Mouse (Mus musculus) left cerebral cortex, adult 2 months (tissue): ENCODE data around the gene Lhfp. TPM values are rescaled to one million over a fixed set of nuclear protein-coding genes. Genes with fewer than 3 reads are reported as not detected.

Experiments
- DNase-seq, 2 experiments: peaks; one replicate each; pipeline ENCODE4 v3.0.0; 2021 to 2022; ENCODE audit warnings: low spot score in 2 of 2, mixed read lengths in 1 of 2; ENCODE audit errors: extremely low spot score in 1 of 2
- H3K27ac ChIP-seq: fragments of 200-600 bp; 2 replicates; pipeline ENCODE4 v1.8.1; 2022
- H3K4me3 ChIP-seq: fragments of 200-600 bp; 2 replicates; pipeline ENCODE4 v1.8.1; 2022
- CTCF ChIP-seq: fragments of 200-600 bp; IDR thresholded peaks from 2 replicates; pipeline ENCODE4 v1.8.1; 2022; ENCODE audit warnings: antibody characterized with exemption, mild to moderate bottlenecking, moderate library complexity
- intact Hi-C: fragments of 180-260 bp; cut with DNase I; formaldehyde crosslinking; loops from one replicate; pipeline ENCODE4 v1.15.1; 2025
- total RNA-seq, 2 experiments: library from RNA; stranded (reverse); gene quantifications; 2 replicates each; pipeline ENCODE4 v1.2.3; 2021

Lhfp gene
- total RNA-seq, 2 experiments from 2014 or later, result 32.9 to 34.4 TPM

DNA sequence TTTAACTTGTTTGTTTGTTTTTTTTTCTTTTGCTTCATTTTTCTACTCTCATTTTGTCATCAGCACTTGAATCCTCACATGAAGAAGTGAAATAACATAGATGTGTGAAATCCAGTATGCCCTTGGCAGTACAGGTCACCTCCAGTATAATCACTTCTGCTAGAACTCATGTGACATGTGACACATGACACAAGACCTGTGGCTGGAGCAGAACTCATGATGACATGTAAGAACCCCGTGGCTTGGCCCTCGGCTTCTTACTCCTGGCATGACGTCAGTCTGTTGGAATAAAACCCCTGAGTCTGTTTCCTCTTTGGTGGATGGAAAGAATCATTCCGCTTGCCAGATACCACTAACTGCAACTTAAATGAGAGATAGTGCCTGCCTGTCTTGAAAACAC lies 14.0 kb upstream of the Lhfp start:
- no peak for TF ChIP-seq CTCF
- H3K4me3 ChIP-seq, result no peak overlapping the region
- H3K27ac ChIP-seq, result no peak overlapping the region
- intact Hi-C loops, result no loop called here
- DNase-seq, result no peak

DNA sequence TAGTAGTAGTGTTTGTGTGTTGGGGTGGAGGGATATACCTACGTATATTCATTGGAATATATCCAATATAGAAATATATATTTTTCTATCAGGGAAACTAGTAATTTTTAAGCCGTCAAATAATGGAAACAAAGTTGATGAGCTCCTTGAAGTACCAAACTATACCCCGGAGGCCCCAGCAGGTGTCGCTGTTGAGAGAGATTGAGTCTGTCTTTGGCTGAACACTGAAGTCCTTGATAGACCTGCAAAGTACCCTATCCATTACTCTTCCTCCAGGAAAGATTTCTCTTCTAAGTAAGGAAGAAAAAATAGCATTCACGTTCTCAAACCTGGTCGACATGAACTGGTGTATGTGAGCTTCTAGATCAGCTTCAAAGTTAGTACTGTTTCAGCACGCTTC lies 12.3 kb upstream of the Lhfp start:
- intact Hi-C loops, result loop anchor here (1.0 kb wide), 1 partner anchor 419 kb away; no protein-coding TSS in a partner anchor
- H3K27ac ChIP-seq, result no peak overlapping the region

DNA sequence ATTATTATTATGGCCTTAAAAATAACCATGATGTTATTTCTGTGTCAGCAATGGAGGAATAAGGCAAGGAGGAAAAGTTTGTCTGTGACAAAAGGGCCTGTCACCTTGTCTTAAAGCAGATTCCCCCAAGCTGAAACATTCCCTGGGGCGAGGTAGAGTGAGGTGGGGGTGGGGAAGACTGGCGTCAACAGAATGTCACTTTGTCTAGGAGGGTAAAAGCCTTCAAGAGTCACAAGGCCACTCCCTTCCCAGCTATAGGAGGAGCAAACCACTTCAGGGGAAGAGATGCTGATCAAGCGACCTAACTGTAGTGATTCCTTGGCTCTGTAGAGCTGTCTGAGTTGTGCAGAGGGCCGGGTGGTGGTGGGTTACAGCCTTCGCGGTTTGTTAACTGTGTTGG lies 9.7 kb upstream of the Lhfp start:
- TF ChIP-seq CTCF, result no peak
- no peak overlapping the region for H3K4me3 ChIP-seq
- intact Hi-C loops, result loop anchor here (5.0 kb wide), 1 partner anchor 216 kb away; no protein-coding TSS in a partner anchor
- no peak overlapping the region for H3K27ac ChIP-seq
- no peak for DNase-seq

More for the DNA sequence above, 12.3 kb upstream of the Lhfp start:
- H3K4me3 ChIP-seq, result no peak overlapping the region
- DNase-seq, result peak; percentile 70 to 75
- TF ChIP-seq CTCF, result peak; percentile 87

DNA sequence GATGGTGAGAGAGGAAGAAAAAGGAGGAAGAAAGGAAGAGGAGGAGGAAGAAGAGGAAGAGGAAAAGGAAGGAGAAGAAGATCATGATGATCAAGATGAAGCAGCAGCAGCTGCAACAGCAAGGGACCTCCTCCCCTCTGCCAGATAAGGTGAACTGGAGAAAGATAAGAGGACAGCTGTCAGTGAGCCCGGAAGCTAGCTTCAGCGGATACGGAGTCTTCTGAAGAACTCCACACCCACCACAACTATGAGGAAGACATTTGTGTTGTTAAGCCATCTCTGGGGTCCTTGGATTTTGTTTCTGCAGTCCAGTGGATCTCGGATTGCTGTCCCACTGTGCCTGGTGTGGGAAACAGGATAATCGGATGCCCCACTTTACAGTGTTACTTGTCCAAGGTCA lies 8.9 kb upstream of the Lhfp start:
- no peak for TF ChIP-seq CTCF
- Histone ChIP-seq H3K4me3 (no peak overlapping the region), H3K27ac (no peak overlapping the region)
- intact Hi-C loops, result loop anchor here (5.0 kb wide), 1 partner anchor 215 kb away; no protein-coding TSS in a partner anchor
- DNase-seq, result no peak

DNA sequence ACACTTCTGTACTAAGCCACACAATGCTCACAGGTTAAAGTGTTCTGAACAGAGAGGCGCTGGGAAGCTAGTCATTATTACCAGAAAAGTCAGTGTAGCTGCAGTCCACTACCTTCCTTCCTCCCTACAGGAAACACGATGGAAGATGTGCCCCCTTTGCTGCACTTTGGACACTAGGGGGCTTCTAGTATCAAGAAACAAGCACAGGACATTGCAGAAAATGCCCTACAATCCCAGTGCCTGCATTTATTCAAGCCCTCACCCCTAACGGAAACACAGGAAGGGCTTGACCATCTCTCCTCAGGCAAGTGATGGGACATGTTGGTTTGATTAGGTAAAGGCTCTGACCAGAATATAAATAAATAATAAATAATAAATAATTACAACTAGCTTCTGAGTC lies 7.9 kb upstream of the Lhfp start:
- no peak overlapping the region for H3K27ac ChIP-seq
- intact Hi-C loops, result loop anchor here (5.0 kb wide), 1 partner anchor 214 kb away; no protein-coding TSS in a partner anchor
- peak; percentile 60 for TF ChIP-seq CTCF
- no peak overlapping the region for H3K4me3 ChIP-seq
- no peak for DNase-seq

DNA sequence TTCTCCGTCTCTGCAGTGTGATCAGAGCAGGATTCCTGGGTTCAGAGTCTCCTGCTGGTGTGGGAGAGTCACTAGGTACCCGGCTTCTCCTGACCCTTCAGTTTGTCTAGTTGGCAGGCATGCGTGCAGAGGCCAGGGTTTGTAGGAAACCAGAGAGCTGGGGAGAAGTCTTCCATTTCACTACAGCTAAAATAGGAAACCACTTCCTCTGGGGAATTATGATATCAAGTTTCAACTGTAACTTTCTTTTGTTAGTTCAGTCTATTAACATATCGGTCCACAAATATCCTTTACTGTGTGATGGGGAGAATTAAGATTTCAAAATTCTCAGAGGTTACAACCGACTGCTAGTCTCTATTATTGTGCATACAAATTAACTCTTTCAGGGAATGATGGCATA lies 5.3 kb upstream of the Lhfp start:
- Histone ChIP-seq H3K4me3 (no peak overlapping the region), H3K27ac (no peak overlapping the region)
- no peak for TF ChIP-seq CTCF
- no peak for DNase-seq
- intact Hi-C loops, result no loop called here

DNA sequence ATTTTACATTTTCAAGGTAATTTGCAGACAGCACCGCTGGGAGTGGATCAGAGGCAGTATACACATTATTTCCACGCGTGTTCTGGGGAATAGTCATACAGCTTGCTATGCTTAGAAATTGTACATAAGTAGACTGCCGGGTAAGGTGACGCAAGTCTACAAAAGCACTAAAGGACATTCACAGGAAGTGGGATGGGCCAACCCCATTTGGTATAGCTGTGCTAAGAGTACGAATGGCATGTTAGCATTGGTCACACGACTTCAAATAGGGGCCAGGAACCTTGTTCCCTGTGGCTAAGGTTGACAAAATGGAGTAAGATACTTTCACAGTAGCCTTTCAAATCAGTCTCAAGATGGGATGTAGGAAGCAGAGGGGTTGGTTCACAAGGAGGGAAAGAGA lies 4.4 kb upstream of the Lhfp start:
- no peak for DNase-seq
- TF ChIP-seq CTCF, result no peak
- Histone ChIP-seq H3K27ac (no peak overlapping the region), H3K4me3 (no peak overlapping the region)
- intact Hi-C loops, result no loop called here

DNA sequence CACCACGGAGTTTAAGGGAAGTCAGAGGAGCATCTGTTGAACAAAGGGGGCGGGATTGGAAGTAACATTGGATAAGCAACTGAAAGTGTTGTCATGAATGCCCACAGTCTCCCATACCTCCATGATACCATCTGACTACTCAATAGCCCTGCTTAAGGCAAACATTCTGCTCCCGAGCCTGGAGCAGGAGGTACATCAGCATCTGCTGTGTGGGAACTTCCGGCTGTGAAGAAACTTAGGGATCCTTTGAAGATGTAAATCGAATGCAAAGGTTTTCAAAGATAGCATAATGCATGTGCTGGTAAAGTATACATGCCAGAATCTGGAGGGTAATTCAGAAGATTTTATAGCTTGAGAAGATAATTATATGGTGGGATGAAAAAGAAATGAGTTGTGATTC lies 2.4 kb upstream of the Lhfp start:
- Histone ChIP-seq H3K4me3 (no peak overlapping the region), H3K27ac (no peak overlapping the region)
- no peak for DNase-seq
- no peak for TF ChIP-seq CTCF
- intact Hi-C loops, result no loop called here

DNA sequence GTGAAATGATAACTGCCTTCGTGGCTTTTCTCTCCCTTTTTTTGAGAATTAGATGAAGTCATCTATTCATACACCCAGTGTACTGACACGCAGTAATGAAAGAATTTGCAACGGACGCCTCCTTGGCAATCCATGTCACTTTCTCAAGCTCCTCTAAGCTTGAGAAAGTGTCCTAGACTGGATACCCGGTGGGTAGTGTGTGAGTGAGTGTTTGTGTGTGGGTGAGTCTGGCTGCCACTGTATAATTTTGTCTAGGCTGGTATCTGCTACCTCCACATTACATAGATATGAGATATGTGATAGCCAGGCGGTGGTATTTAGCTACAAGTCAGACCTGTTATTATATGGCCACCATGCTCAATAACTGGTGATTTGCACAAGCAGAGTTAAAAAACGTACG lies 1.6 kb upstream of the Lhfp start:
- Histone ChIP-seq H3K27ac (no peak overlapping the region), H3K4me3 (no peak overlapping the region)
- TF ChIP-seq CTCF, result no peak
- no peak for DNase-seq
- intact Hi-C loops, result loop anchor here (2.0 to 5.0 kb wide), 4 partner anchors 123 to 337 kb away; no protein-coding TSS in a partner anchor

DNA sequence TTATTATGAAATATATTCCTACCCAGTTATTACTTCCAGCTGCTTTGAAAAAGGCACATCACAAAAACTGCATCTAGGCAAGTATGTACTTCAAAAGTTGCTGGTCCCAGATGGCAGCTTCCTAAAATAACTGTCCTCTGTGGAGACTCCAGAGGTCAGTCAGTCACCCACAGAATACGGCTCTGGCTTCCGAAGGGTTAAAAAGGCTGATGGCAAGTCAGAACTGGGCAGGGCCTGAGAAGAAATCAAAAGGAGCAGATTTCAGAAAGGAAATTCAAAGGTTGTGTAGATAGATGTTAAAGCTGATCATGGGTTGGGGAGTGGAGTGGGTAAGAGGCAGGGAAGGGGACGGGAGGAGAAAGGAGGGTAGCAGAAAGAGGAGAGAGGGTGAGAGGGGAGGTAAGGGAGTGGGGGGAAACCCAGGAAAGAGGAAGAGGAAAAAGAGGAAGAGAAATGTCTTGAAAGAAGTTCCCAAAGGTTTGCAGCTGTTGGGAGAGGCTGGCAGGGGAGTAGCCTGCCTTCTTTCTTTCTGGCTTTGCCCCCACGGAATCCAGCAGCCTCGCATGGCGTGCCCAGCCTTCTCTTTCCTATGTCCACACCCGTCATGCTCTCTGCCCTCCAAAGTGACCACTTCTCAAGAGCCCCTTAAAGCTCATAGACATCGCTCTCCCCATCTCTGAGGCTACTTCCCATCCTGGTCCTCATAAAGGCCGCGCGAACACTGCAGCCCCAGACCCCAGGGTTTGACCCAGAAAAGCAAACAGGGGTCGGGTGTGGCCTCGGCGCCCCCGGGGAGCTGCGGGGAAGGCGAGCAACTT lies 526 bp upstream of the Lhfp start:
- intact Hi-C loops, result loop anchor here (2.0 to 5.0 kb wide), 4 partner anchors 122 to 336 kb away; no protein-coding TSS in a partner anchor
- H3K27ac ChIP-seq, result peak overlapping the region; percentile 86
- no peak for DNase-seq
- TF ChIP-seq CTCF, result no peak
- peak overlapping the region; percentile 77 for H3K4me3 ChIP-seq

DNA sequence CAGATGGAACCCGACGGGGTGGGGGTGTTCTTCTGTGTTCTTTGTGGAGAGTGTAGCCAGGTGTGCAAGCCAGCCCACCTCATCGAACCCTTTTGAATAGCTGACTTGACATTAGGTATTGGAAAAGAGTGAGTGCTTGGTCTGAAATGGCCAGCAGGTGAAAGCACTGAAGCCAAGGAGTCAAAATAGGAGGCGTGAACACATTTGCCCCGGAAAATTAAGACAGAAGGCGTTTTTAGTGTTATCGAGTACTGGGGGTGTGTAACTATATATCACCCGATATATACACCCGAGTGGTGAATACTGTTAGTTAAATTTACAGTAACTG lies 876 bp downstream of the Lhfp start:
- peak overlapping the region; percentile 77 for H3K4me3 ChIP-seq
- TF ChIP-seq CTCF, result no peak
- no peak for DNase-seq
- intact Hi-C loops, result loop anchor here (5.0 kb wide), 2 partner anchors 210 to 270 kb away; no protein-coding TSS in a partner anchor
- H3K27ac ChIP-seq, result no peak overlapping the region

DNA sequence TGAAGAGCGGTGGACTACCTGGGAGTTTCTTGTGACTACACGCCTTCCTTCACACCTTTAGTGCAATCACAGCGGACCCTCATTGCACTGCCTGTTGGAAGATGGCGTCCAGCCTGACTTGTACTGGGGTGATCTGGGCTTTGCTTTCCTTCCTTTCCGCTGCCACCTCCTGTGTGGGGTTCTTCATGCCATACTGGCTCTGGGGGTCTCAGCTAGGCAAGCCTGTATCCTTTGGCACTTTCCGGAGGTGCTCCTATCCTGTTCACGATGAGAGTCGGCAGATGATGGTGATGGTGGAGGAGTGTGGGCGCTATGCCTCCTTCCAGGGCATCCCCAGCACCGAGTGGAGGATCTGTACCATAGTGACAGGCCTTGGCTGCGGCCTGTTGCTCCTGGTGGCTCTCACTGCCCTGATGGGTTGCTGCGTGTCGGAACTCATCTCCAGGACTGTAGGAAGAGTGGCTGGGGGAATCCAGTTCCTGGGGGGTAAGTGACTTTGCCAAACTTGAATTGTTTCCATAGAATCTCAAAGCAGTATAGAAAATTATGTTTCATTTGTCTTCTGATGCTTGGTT lies 2.0 kb downstream of the Lhfp start:
- Histone ChIP-seq H3K27ac (no peak overlapping the region), H3K4me3 (peak overlapping the region; percentile 77; the same call in 1 of the 2 replicates)
- DNase-seq, result no peak
- intact Hi-C loops, result loop anchor here (5.0 kb wide), 2 partner anchors 209 to 269 kb away; no protein-coding TSS in a partner anchor
- TF ChIP-seq CTCF, result no peak
